Mouse (Mus musculus): ENCODE data around the gene Rab43. TPM values are rescaled to one million over a fixed set of nuclear protein-coding genes. Genes with fewer than 3 reads are reported as not detected.

Rab43 gene
- total RNA-seq, 4 experiments from 2014 or later: 3.6 to 5.4 (median 4.5) TPM

DNA sequence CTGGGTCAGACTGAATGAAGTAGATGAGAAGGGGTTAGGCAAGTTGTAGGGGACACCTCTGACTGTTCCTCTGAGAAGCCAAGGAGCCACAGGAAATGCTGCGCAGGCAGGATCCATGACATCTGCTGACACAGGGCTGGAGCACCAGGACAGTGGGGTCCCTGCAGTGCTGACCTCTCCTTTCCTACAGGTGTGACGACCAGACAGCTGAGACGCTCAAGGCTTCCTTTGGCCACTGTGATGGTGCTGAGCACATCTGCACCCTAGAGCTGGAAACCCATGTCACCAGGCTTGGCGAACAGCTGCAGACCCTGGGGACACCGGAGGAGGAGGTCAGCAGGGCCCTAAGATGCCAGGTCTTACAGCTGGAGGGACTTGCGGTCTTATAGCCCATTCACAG, 60.4 kb downstream of the Rab43 start:
- no peak for DNase-seq (ENCODE audit: low spot score in 2 of 2)

GRCm38 (mm10) chr6:87750184-87750910, 61.6 kb downstream of the Rab43 start:
- DNase-seq (ENCODE audit: low spot score in 2 of 2): no peak

GRCm38 (mm10) chr6:87748531-87748930, 63.4 kb downstream of the Rab43 start:
- no peak for DNase-seq (ENCODE audit: low spot score in 2 of 2)

DNA sequence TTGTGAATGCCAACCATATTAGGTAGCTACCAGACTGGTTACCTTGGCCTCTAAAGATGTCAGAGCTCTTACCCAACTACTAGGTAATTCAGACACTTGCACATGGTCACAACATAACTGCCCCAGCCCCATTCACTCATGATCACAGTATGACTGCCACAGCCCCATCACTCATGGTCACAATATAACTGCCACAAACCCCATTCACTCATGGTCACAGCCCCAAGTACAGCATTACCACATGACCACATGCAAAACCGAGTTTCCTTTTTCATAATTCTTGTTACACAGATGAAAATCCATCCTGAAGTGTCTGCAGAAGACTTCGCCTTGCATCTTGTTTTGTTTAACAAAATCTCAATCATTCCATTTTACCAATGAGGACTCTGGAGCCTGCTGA, 63.9 kb downstream of the Rab43 start:
- no peak for DNase-seq (ENCODE audit: low spot score in 2 of 2)

DNA sequence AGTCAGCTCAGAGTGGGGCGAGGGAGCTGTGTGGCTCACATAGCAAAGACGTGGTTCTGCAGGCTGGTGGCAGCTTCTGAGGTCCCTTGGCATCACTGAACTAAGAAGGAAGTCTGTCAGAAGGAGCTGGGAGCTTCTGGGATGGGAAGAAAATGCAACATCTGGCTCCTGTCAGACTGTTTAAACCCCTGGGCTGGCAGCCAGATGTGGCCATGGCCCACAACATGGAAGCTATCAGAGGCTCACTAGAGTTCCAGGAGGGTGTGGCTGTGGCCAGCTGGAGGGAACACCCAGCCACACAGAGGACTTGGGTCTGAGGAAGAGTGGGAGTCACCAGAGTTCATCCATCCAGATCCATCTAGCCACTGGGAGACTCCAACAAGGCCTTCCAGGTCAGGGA, 65.1 kb downstream of the Rab43 start:
- DNase-seq (ENCODE audit: low spot score in 2 of 2): peak; percentile 33 to 69

DNA sequence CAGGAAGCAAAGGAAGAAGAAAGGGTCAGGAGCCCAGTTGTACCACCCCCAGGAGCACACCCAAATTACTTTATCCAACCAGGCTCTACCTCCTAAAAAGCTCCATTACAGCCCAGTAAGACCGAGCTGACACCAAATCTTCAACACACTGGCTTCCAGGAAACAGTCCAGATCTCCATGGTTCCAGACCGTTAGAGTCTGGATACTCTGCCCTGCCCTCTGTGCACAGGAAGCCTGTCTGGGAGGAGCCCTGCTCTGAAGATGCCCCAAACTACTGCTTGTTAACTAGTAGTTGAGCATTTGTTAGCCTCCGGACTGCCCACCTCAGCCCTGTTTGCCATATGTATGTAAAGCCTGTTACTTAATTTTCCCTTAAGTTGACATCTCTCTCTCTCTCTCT, 65.9 kb downstream of the Rab43 start:
- no peak for DNase-seq (ENCODE audit: low spot score in 2 of 2)

GRCm38 (mm10) chr6:87745301-87745700, 66.7 kb downstream of the Rab43 start:
- DNase-seq (ENCODE audit: low spot score in 2 of 2): no peak

GRCm38 (mm10) chr6:87744632-87745031, 67.3 kb downstream of the Rab43 start:
- no peak for DNase-seq (ENCODE audit: low spot score in 2 of 2)

DNA sequence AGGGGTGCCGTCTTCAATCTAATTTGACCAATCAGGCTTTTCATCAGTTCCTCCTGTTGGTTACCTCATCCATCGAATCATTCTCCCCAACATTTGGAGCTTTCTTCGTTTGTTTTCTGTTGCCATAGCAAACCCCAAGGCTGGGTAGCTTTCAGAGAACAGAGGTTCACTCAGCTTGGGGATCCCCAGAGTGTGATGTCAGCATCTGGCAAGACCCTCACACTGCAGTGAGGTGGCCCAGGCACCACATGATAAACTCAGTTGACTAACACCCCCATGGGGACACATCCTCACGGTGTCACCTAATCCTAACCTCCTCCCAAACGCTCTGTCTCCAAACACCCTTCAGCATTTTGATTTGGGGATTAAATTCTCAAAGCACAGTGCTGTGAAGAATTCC, 68.7 kb downstream of the Rab43 start:
- DNase-seq (ENCODE audit: low spot score in 2 of 2): peak in 1 of 2 experiments; percentile 29

- DNase-seq (ENCODE audit: low spot score in 2 of 2): no peak
These were observed 69.2 kb downstream of the Rab43 start for GRCm38 (mm10) chr6:87742804-87743203.

- no peak for DNase-seq (ENCODE audit: low spot score in 2 of 2)
These were observed 70.0 kb downstream of the Rab43 start for GRCm38 (mm10) chr6:87741978-87742377.

DNA sequence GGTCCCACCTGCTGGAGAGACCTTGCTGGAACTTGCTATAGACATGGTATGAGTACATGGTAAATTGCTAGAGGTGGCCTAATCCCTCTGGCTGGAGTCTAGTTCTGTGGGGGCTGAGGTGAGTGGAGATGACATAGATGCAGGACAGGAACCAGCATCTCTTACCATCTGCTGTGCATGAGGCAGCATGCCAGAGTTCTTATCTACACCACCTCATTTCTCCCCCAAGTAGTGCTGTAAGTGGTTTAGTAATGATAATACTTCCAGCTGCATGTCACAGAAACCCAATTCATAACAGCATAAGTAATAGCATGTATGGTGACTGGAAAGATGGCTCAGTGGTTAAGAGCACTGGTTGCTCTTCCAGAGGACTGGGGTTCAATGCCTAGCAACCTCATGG, 71.5 kb downstream of the Rab43 start:
- DNase-seq (ENCODE audit: low spot score in 2 of 2): no peak

DNA sequence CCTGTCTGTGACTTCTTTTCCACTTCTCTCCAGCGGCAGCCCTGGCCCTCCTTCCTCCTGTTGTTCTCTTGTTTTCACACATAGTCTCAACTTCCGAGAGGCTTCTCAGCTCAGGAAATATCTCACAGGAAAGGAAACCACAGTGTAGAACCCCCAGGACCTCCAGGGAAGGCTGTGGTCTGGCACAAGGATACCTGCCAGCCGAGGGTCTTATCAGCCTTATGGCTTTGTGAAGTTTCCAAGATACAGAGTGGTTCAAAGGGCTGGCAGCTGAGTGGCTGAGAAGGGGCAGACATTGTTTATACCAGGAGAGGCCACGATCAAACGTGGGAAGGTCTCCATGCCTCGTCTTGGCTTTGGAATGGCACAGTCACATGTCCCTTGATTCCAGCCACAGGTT, 72.1 kb downstream of the Rab43 start:
- DNase-seq (ENCODE audit: low spot score in 2 of 2): no peak

Other genes with a start within 250 kb of the Rab43 start
- 1 to 10 TPM; 1.2 to 3.2 (median 1.5) TPM for gene Prokr1, start 221.4 kb downstream of the Rab43 start, total RNA-seq (2022)
- gene Aplf, start 140.0 kb downstream of the Rab43 start, total RNA-seq (2022): 1 to 10 TPM; 2.3 to 3.1 (median 2.8) TPM
- under 1 TPM; 0.51 to 0.94 (median 0.78) TPM for gene Efcc1, start 81.3 kb downstream of the Rab43 start, total RNA-seq (2022)
- not detected for gene Gp9, start 34.1 kb downstream of the Rab43 start, total RNA-seq (2022)
- gene Gm45140, start 23.6 kb upstream of the Rab43 start, total RNA-seq (2022): 1 to 10 TPM in 1 of 4 experiments, under 1 TPM in 1, not detected in 2; 0.48 to 1.0 TPM
- 10 to 100 TPM; 13.1 to 23.1 (median 18.4) TPM for gene Isy1, start 26.6 kb upstream of the Rab43 start, total RNA-seq (2022)
- 100 to 1,000 TPM; 567 to 637 (median 580) TPM for gene Cnbp, start 38.9 kb upstream of the Rab43 start, total RNA-seq (2022)
- gene Copg1, start 75.7 kb upstream of the Rab43 start, total RNA-seq (2022): 10 to 100 TPM; 26.5 to 33.6 (median 28.8) TPM
- 1 to 10 TPM; 3.6 to 6.9 (median 6.6) TPM for gene Hmces, start 101.8 kb upstream of the Rab43 start, total RNA-seq (2022)
- 1 to 10 TPM in 2 of 4 experiments, under 1 TPM in 1, not detected in 1; 0.34 to 1.9 (median 1.3) TPM for gene H1fx, start 169.5 kb upstream of the Rab43 start, total RNA-seq (2022)
- gene Rab7, start 233.1 kb upstream of the Rab43 start, total RNA-seq (2022): 100 to 1,000 TPM; 288 to 464 (median 323) TPM

Measured in gastrocnemius, adult 8-10 months (tissue).